Mouse (Mus musculus): ENCODE results near the gene Zfp574. TPM values are rescaled to one million over a fixed set of nuclear protein-coding genes. Genes with fewer than 3 reads are reported as not detected.
A peak's percentile ranks its signal among the peaks of the same experiment; 100 is the strongest.

The Zfp574 gene
- 16.8 and 20.6 TPM in 2 replicates for polyA plus RNA-seq (2012; rRNA removed)

GRCm38 (mm10) chr7:25071979-25072715, at the start of gene Zfp574, which contains the start of gene Grik5:
Zfp574 (plus strand) TSS chr7:25072567.
Grik5 (minus strand) TSS chr7:25072346.
- DNase-seq (ENCODE audit: low read depth, low spot score), result no peak
- 4% methylated on average over 27 of the region's 28 CpGs for WGBS

- WGBS, result 64% methylated on average over 10 of the region's 10 CpGs
- no peak for DNase-seq (ENCODE audit: low read depth, low spot score)
These were observed 46.4 kb upstream of the Zfp574 start for GRCm38 (mm10) chr7:25025855-25026439.

- 53% methylated on average over 7 of the region's 7 CpGs for WGBS
- no peak for DNase-seq (ENCODE audit: low read depth, low spot score)
These were observed 45.9 kb upstream of the Zfp574 start for GRCm38 (mm10) chr7:25026452-25026851.

- no peak for DNase-seq (ENCODE audit: low read depth, low spot score)
- 40% methylated on average over 5 of the region's 5 CpGs for WGBS
These were observed 42.2 kb upstream of the Zfp574 start for GRCm38 (mm10) chr7:25030032-25030753.

GRCm38 (mm10) chr7:25031528-25031927, 40.8 kb upstream of the Zfp574 start:
- no peak for DNase-seq (ENCODE audit: low read depth, low spot score)

GRCm38 (mm10) chr7:25034796-25035195, 37.6 kb upstream of the Zfp574 start:
- 87% methylated on average over 4 of the region's 4 CpGs for WGBS
- DNase-seq (ENCODE audit: low read depth, low spot score), result no peak

More at GRCm38 (mm10) chr7:25031528-25031927, 40.8 kb upstream of the Zfp574 start:
- WGBS, result 80% methylated on average over 3 of the region's 3 CpGs

GRCm38 (mm10) chr7:25035916-25036315, 36.5 kb upstream of the Zfp574 start:
- 45% methylated on average over 7 of the region's 7 CpGs for WGBS

GRCm38 (mm10) chr7:25041921-25042320, 30.4 kb upstream of the Zfp574 start:
- 90% methylated on average over 12 of the region's 12 CpGs for WGBS

More at GRCm38 (mm10) chr7:25035916-25036315, 36.5 kb upstream of the Zfp574 start:
- DNase-seq (ENCODE audit: low read depth, low spot score), result no peak

GRCm38 (mm10) chr7:25044599-25044998, 27.8 kb upstream of the Zfp574 start:
- 55% methylated on average over 7 of the region's 7 CpGs for WGBS
- peak; percentile 39 for DNase-seq (ENCODE audit: low read depth, low spot score)

More at GRCm38 (mm10) chr7:25041921-25042320, 30.4 kb upstream of the Zfp574 start:
- DNase-seq (ENCODE audit: low read depth, low spot score), result no peak

- 41% methylated on average over 8 of the region's 8 CpGs for WGBS
- DNase-seq (ENCODE audit: low read depth, low spot score), result peak; percentile 22
These were observed 25.0 kb upstream of the Zfp574 start for GRCm38 (mm10) chr7:25047363-25047762.

- WGBS, result 91% methylated on average over 16 of the region's 16 CpGs
- no peak for DNase-seq (ENCODE audit: low read depth, low spot score)
These were observed 23.0 kb upstream of the Zfp574 start for GRCm38 (mm10) chr7:25049295-25049930.

GRCm38 (mm10) chr7:25052587-25052986, 19.8 kb upstream of the Zfp574 start:
- WGBS, result 49% methylated on average over 3 of the region's 3 CpGs
- DNase-seq (ENCODE audit: low read depth, low spot score), result no peak

- no peak for DNase-seq (ENCODE audit: low read depth, low spot score)
- WGBS, result 64% methylated on average over 4 of the region's 4 CpGs
These were observed 15.4 kb upstream of the Zfp574 start for GRCm38 (mm10) chr7:25056951-25057350.

- no peak for DNase-seq (ENCODE audit: low read depth, low spot score)
- WGBS, result 90% methylated on average over 5 of the region's 5 CpGs
These were observed 14.5 kb upstream of the Zfp574 start for GRCm38 (mm10) chr7:25057888-25058287.

- no peak for DNase-seq (ENCODE audit: low read depth, low spot score)
- WGBS, result 78% methylated on average over 8 of the region's 8 CpGs
These were observed 14.0 kb upstream of the Zfp574 start for GRCm38 (mm10) chr7:25058394-25058793.

GRCm38 (mm10) chr7:25058836-25059235, 13.5 kb upstream of the Zfp574 start:
- DNase-seq (ENCODE audit: low read depth, low spot score), result no peak

GRCm38 (mm10) chr7:25063346-25063745, 9.0 kb upstream of the Zfp574 start:
- WGBS, result 96% methylated on average over 6 of the region's 6 CpGs

More at GRCm38 (mm10) chr7:25058836-25059235, 13.5 kb upstream of the Zfp574 start:
- 85% methylated on average over 14 of the region's 14 CpGs for WGBS

GRCm38 (mm10) chr7:25063900-25064299, 8.5 kb upstream of the Zfp574 start:
- WGBS, result 81% methylated on average over 8 of the region's 8 CpGs
- DNase-seq (ENCODE audit: low read depth, low spot score), result no peak

More at GRCm38 (mm10) chr7:25063346-25063745, 9.0 kb upstream of the Zfp574 start:
- DNase-seq (ENCODE audit: low read depth, low spot score), result no peak

GRCm38 (mm10) chr7:25067338-25067737, 5.0 kb upstream of the Zfp574 start:
- no peak for DNase-seq (ENCODE audit: low read depth, low spot score)
- 29% methylated on average over 7 of the region's 7 CpGs for WGBS
